Comparison of ENCODE assay signal across 30 mouse cellular contexts in the genomic region with DNA sequence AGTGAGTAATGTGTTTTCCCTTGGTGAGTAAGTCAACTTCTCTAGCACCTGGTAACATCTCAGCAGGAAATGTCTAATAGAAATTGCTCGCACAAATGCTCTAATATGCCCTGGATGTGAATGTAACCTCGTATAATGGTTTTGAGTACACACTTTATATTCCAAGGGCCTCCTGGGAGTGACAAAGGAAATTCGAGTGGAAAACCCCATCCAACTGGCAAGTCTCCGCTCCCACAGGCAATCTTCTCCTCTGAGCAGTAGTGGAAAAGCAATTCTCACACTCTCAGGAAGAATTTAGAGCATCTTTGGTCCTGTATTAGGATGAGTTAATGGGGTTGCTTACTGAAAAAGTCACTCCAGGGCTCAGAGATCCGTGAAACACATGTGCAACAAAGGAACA.
DNase-seq lines count a peak whose midpoint lies in the region; ATAC-seq and TF ChIP-seq lines count a peak whose summit lies in the region.
"Had no signal": no experiment of that assay in that cellular context is flagged by ENCODE, and none has a peak within 500 bp of the region (broad histone marks: within the 10 kb centered on the region; RNA-seq: fewer than 3 reads in every experiment).

No protein-coding gene starts in this region.

- 57% methylated on average over 5 of the region's 5 CpGs for WGBS in hindbrain, embryonic 14.5 days
- 66% methylated on average over 5 of the region's 5 CpGs for WGBS in hindbrain, embryonic 11.5 days
- WGBS in limb, embryonic 14.5 days, result 31% methylated on average over 5 of the region's 5 CpGs
- 71% methylated on average over 5 of the region's 5 CpGs for WGBS in kidney, embryonic 15.5 days

- H3K4me3 ChIP-seq in hindbrain, embryonic 14.5 days (replicated peaks; ENCODE audit: low read length), result no peak overlapping the region
- H3K4me3 ChIP-seq in hindbrain, embryonic 11.5 days (ENCODE audit: low read depth, low read length), result no peak overlapping the region
- H3K4me3 ChIP-seq in limb, embryonic 14.5 days (replicated peaks; ENCODE audit: low read length), result no peak overlapping the region
- H3K4me3 ChIP-seq in kidney, embryonic 15.5 days (replicated peaks), result no peak overlapping the region
- H3K4me3 ChIP-seq: erythroblast, embryonic 14.5 days; forebrain, embryonic 12.5 days; heart, embryonic 10.5 days; heart, embryonic 15.5 days; hindbrain, embryonic 13.5 days; layer of hippocampus, adult 2 months; midbrain, embryonic 10.5 days; myocyte had no signal

- H3K27me3 ChIP-seq in hindbrain, embryonic 14.5 days (ENCODE audit: control insufficient read depth, insufficient read depth, low read length), result no peaks in the 10 kb centered on the region
- no peaks in the 10 kb centered on the region for H3K27me3 ChIP-seq in hindbrain, embryonic 11.5 days (ENCODE audit: control insufficient read depth, insufficient read depth, low read length)
- no peaks in the 10 kb centered on the region for H3K27me3 ChIP-seq in limb, embryonic 14.5 days (ENCODE audit: control insufficient read depth, insufficient read depth, low read length)
- H3K27me3 ChIP-seq in kidney, embryonic 15.5 days, result no peaks in the 10 kb centered on the region
- H3K27me3 ChIP-seq: forebrain, embryonic 12.5 days; heart, embryonic 15.5 days; hindbrain, embryonic 13.5 days; Patski had no signal

- no peak overlapping the region for H3K27ac ChIP-seq in hindbrain, embryonic 14.5 days
- H3K27ac ChIP-seq in hindbrain, embryonic 11.5 days (ENCODE audit: low read depth, low read length), result no peak overlapping the region
- no peak overlapping the region for H3K27ac ChIP-seq in limb, embryonic 14.5 days (replicated peaks; ENCODE audit: low read depth, low read length)
- no peak overlapping the region for H3K27ac ChIP-seq in kidney, embryonic 15.5 days
- H3K27ac ChIP-seq: forebrain, embryonic 12.5 days; heart, embryonic 10.5 days; heart, embryonic 15.5 days; hindbrain, embryonic 13.5 days; layer of hippocampus, adult 2 months; liver, embryonic 14.5 days; midbrain, embryonic 10.5 days had no signal

- no peak for TF ChIP-seq POLR2A in limb, embryonic 14.5 days (IDR thresholded peaks at IDR 0.05; ENCODE audit: borderline replicate concordance, extremely low read depth, insufficient read depth, insufficient read length)

- ATAC-seq in hindbrain, embryonic 14.5 days (ENCODE audit: low FRiP score), result 0 out of 2 replicates have a peak, but pooled peaks have one; percentile 21
- no peak for ATAC-seq in hindbrain, embryonic 11.5 days (ENCODE audit: low FRiP score)
- peak; percentile 70 for ATAC-seq in limb, embryonic 14.5 days (ENCODE audit: low FRiP score, low read depth)
- ATAC-seq in kidney, embryonic 15.5 days (replicated peaks; ENCODE audit: low FRiP score), result no peak
- ATAC-seq: inflammation-experienced regulatory T-cells, adult 6 months; midbrain, embryonic 16.5 days; Patski had no signal

- no peaks in the 10 kb centered on the region for H3K9me3 ChIP-seq in hindbrain, embryonic 14.5 days (ENCODE audit: control insufficient read depth, low read length)
- H3K9me3 ChIP-seq in hindbrain, embryonic 11.5 days (ENCODE audit: control insufficient read depth, low read length), result no peaks in the 10 kb centered on the region
- no peaks in the 10 kb centered on the region for H3K9me3 ChIP-seq in limb, embryonic 14.5 days (ENCODE audit: control insufficient read depth, low read length)
- no peaks in the 10 kb centered on the region for H3K9me3 ChIP-seq in kidney, embryonic 15.5 days (replicated peaks)
- H3K9me3 ChIP-seq: forebrain, embryonic 12.5 days; heart, embryonic 10.5 days; heart, embryonic 15.5 days; hindbrain, embryonic 13.5 days; midbrain, embryonic 10.5 days had no signal

- H3K9ac ChIP-seq in hindbrain, embryonic 14.5 days, result no peak overlapping the region
- no peak overlapping the region for H3K9ac ChIP-seq in hindbrain, embryonic 11.5 days (ENCODE audit: low read depth, low read length)
- no peak overlapping the region for H3K9ac ChIP-seq in limb, embryonic 14.5 days (ENCODE audit: low read depth, low read length, severe bottlenecking)
- no peak overlapping the region for H3K9ac ChIP-seq in kidney, embryonic 15.5 days
- H3K9ac ChIP-seq: forebrain, embryonic 12.5 days; heart, embryonic 15.5 days; hindbrain, embryonic 13.5 days; liver, embryonic 14.5 days had no signal

- no peaks in the 10 kb centered on the region for H3K36me3 ChIP-seq in hindbrain, embryonic 14.5 days (replicated peaks; ENCODE audit: control insufficient read depth, insufficient read depth)
- no peaks in the 10 kb centered on the region for H3K36me3 ChIP-seq in hindbrain, embryonic 11.5 days (ENCODE audit: control insufficient read depth, insufficient read depth, low read length)
- no peaks in the 10 kb centered on the region for H3K36me3 ChIP-seq in limb, embryonic 14.5 days (ENCODE audit: control insufficient read depth, insufficient read depth, low read length)
- no peaks in the 10 kb centered on the region for H3K36me3 ChIP-seq in kidney, embryonic 15.5 days
- H3K36me3 ChIP-seq: forebrain, embryonic 12.5 days; heart, embryonic 10.5 days; heart, embryonic 15.5 days; hindbrain, embryonic 13.5 days; midbrain, embryonic 10.5 days had no signal

- no peak overlapping the region for H3K4me2 ChIP-seq in hindbrain, embryonic 14.5 days (replicated peaks)
- no peak overlapping the region for H3K4me2 ChIP-seq in hindbrain, embryonic 11.5 days (replicated peaks; ENCODE audit: low read depth, low read length)
- H3K4me2 ChIP-seq in limb, embryonic 14.5 days (replicated peaks; ENCODE audit: low read depth, low read length, severe bottlenecking), result no peak overlapping the region
- H3K4me2 ChIP-seq in kidney, embryonic 15.5 days, result no peak overlapping the region
- H3K4me2 ChIP-seq: forebrain, embryonic 12.5 days; heart, embryonic 15.5 days; hindbrain, embryonic 13.5 days had no signal

- DNase-seq in hindbrain, embryonic 14.5 days (ENCODE audit: low spot score), result no peak
- no peak for DNase-seq in hindbrain, embryonic 11.5 days (ENCODE audit: low spot score)
- peak; percentile 28 for DNase-seq in retina, embryonic 14.5 days (ENCODE audit: low spot score)
- DNase-seq in retina, postnatal 1 day, result no peak
- DNase-seq in limb, embryonic 14.5 days (ENCODE audit: low spot score), result peak; percentile 44
- no peak for DNase-seq in testis, postnatal 14 days (ENCODE audit: low spot score)
- DNase-seq: adrenal gland, postnatal 10 days; cerebellum, adult 11 months; cerebellum, adult 9-10 months; heart, adult 11 months; kidney, adult 18-20 months; kidney, postnatal 36 days; liver; lung, adult 2 months; lung, postnatal 10 days; right cerebral cortex, postnatal 4 days; thymus, postnatal 4 days had no signal

- H3K4me1 ChIP-seq in hindbrain, embryonic 14.5 days (replicated peaks; ENCODE audit: control insufficient read depth, insufficient read depth, low read length), result no peaks in the 10 kb centered on the region
- no peaks in the 10 kb centered on the region for H3K4me1 ChIP-seq in hindbrain, embryonic 11.5 days (replicated peaks; ENCODE audit: control insufficient read depth, insufficient read depth, low read length)
- H3K4me1 ChIP-seq in limb, embryonic 14.5 days (ENCODE audit: control insufficient read depth, insufficient read depth, low read length), result peaks cover 4% of the 10 kb centered on the region; the same call in 1 of the 2 replicates
- H3K4me1 ChIP-seq in kidney, embryonic 15.5 days, result no peaks in the 10 kb centered on the region
- H3K4me1 ChIP-seq: forebrain, embryonic 12.5 days; heart, embryonic 10.5 days; heart, embryonic 15.5 days; hindbrain, embryonic 13.5 days; midbrain, embryonic 10.5 days had no signal

Comparison
In these comparisons a context has a peak if more than half of its experiments do, and no peak if none do; other contexts are left out.
1. ATAC-seq: peak in hindbrain, embryonic 14.5 days (single experiment) and limb, embryonic 14.5 days (single experiment); none in hindbrain, embryonic 11.5 days (single experiment) and kidney, embryonic 15.5 days (single experiment).
2. DNase-seq: peak in retina, embryonic 14.5 days (single experiment) and limb, embryonic 14.5 days (single experiment); none in hindbrain, embryonic 14.5 days (single experiment), hindbrain, embryonic 11.5 days (single experiment), retina, postnatal 1 day (single experiment) and testis, postnatal 14 days (single experiment).